Mouse (Mus musculus) CH12.LX (cell line): ENCODE measurements around the gene 3830406C13Rik.

Source experiments
- BHLHE40 ChIP-seq: IDR thresholded peaks from 2 replicates; pipeline ENCODE4 v1.6.1; 2011; ENCODE audit warnings: mild to moderate bottlenecking, low read depth, low read length, improper control_type of control experiment
- CHD1 ChIP-seq: IDR thresholded peaks from 2 replicates; pipeline ENCODE4 v1.6.1; 2012; ENCODE audit warnings: low read depth, low read length, improper control_type of control experiment, inconsistent platforms
- CHD2 ChIP-seq: IDR thresholded peaks from 2 replicates; pipeline ENCODE4 v1.6.1; 2011; ENCODE audit warnings: low read length, improper control_type of control experiment
- CTCF ChIP-seq, 2 experiments: IDR thresholded peaks in 1 of 2; conservative IDR thresholded peaks in 1 of 2; 2 replicates each; pipeline ENCODE4 v1.5.1; 2011 to 2012; ENCODE audit warnings: low read depth in 2 of 2, low read length in 2 of 2, improper control_type of control experiment in 1 of 2, inconsistent platforms in 1 of 2, mild to moderate bottlenecking in 1 of 2, moderate library complexity in 1 of 2
- EP300 ChIP-seq: IDR thresholded peaks from 2 replicates; pipeline ENCODE4 v1.6.1; 2011; ENCODE audit warnings: low read length, improper control_type of control experiment
- KAT2A ChIP-seq: IDR thresholded peaks from 2 replicates; pipeline ENCODE4 v1.6.1; 2012; ENCODE audit warnings: low read length, improper control_type of control experiment, inconsistent platforms; ENCODE audit not compliant: insufficient replicate concordance
- MEF2A ChIP-seq: IDR thresholded peaks from 2 replicates; pipeline ENCODE4 v1.6.1; 2014; ENCODE audit warnings: low read depth, mild to moderate bottlenecking, inconsistent platforms, low read length, improper control_type of control experiment, borderline replicate concordance
- NELFE ChIP-seq: IDR thresholded peaks from 2 replicates; pipeline ENCODE4 v1.6.1; 2011; ENCODE audit warnings: low read depth, low read length, improper control_type of control experiment
- POLR2AphosphoS2 ChIP-seq: IDR thresholded peaks from 2 replicates; pipeline ENCODE4 v1.6.1; 2011; ENCODE audit warnings: low read depth, low read length, improper control_type of control experiment
- RAD21 ChIP-seq: IDR thresholded peaks from 2 replicates; pipeline ENCODE4 v1.6.1; 2011; ENCODE audit warnings: low read depth, mild to moderate bottlenecking, low read length, improper control_type of control experiment, moderate library complexity
- RCOR1 ChIP-seq: conservative IDR thresholded peaks from 2 replicates; pipeline ENCODE4 v1.6.1; 2012; ENCODE audit warnings: low read depth, mild to moderate bottlenecking, inconsistent platforms, low read length, improper control_type of control experiment
- USF1 ChIP-seq: IDR thresholded peaks from 2 replicates; pipeline ENCODE4 v1.6.1; 2014; ENCODE audit warnings: low read depth, mild to moderate bottlenecking, inconsistent platforms, low read length, improper control_type of control experiment
- ZKSCAN1 ChIP-seq: IDR thresholded peaks from 2 replicates; pipeline ENCODE4 v1.6.1; 2012; ENCODE audit warnings: low read depth, inconsistent platforms, low read length, improper control_type of control experiment, borderline replicate concordance
- ZNF384 ChIP-seq: IDR thresholded peaks from 2 replicates; pipeline ENCODE4 v1.6.1; 2012; ENCODE audit warnings: low read depth, low read length, improper control_type of control experiment, inconsistent platforms

GRCm38 (mm10) chr14:12350271-12350916 is 66.4 kb downstream of the 3830406C13Rik start:
- TF ChIP-seq POLR2AphosphoS2 (no peak), ZNF384 (no peak), ZKSCAN1 (no peak), CHD2 (no peak), CTCF (conservative IDR thresholded peaks at IDR 0.05 in 1 of 2, IDR thresholded peaks at IDR 0.05 in 1 of 2; ENCODE audit: low read depth in 2 of 2, low read length in 2 of 2) (no peak), CHD1 (no peak), USF1 (no peak), EP300 (no peak), BHLHE40 (no peak), KAT2A (no peak), NELFE (no peak), RAD21 (no peak), RCOR1 (no peak), MEF2A (no peak)
